In genomic region chr19:47754931-47755330, GRCm38 (mm10) we compare ENCODE assay signal across 21 mouse cellular contexts. TPM values are rescaled to one million over a fixed set of nuclear protein-coding genes. Genes with fewer than 3 reads are reported as not detected.
DNase-seq lines count a peak whose midpoint lies in the region; ATAC-seq and TF ChIP-seq lines count a peak whose summit lies in the region.
"Had no signal": no experiment of that assay in that cellular context is flagged by ENCODE, and none has a peak within 500 bp of the region (broad histone marks: within the 10 kb centered on the region; RNA-seq: fewer than 3 reads in every experiment).

No protein-coding gene starts in this region.

- H3K9me3 ChIP-seq in ES-Bruce4 (replicated peaks; ENCODE audit: control insufficient read depth, insufficient read depth, low read length, poor library complexity, severe bottlenecking), result no peaks in the 10 kb centered on the region
- H3K9me3 ChIP-seq: limb, embryonic 12.5 days; neural tube, embryonic 12.5 days; stomach, embryonic 15.5 days had no signal

- peak; percentile 10 for DNase-seq in kidney, adult 2 months
- no peak for DNase-seq in kidney, postnatal 10 days
- peak; percentile 23 for DNase-seq in CD4-positive helper T cell, adult 2 months (ENCODE audit: low read depth, low spot score)
- DNase-seq in cerebellum, adult 18-20 months, result no peak
- no peak for DNase-seq in right cerebral cortex, adult 18-20 months
- DNase-seq: adrenal gland, postnatal 25 days; cerebellum, adult 9-10 months; forebrain, postnatal 0 days; kidney, adult 11 months; layer of hippocampus, postnatal 36 days; right cerebral cortex, postnatal 4 days had no signal

- no peak for TF ChIP-seq EP300 in ES-Bruce4 (IDR thresholded peaks at IDR 0.05; ENCODE audit: insufficient read depth, low read depth, low read length)

- peak overlapping the region; percentile 42; the same call in 1 of the 2 replicates for H3K9ac ChIP-seq in ES-Bruce4 (ENCODE audit: low read depth, poor library complexity, severe bottlenecking)
- H3K9ac ChIP-seq: forebrain, postnatal 0 days; hindbrain, embryonic 14.5 days; limb, embryonic 12.5 days; liver, embryonic 14.5 days; neural tube, embryonic 12.5 days; stomach, embryonic 15.5 days had no signal

- no peak for TF ChIP-seq POLR2A in kidney, adult 2 months (IDR thresholded peaks at IDR 0.05; ENCODE audit: low read depth, low read length)
- TF ChIP-seq POLR2A in ES-Bruce4 (IDR thresholded peaks at IDR 0.05; ENCODE audit: insufficient read depth, low read length), result no peak

- H3K36me3 ChIP-seq in kidney, adult 2 months (ENCODE audit: control insufficient read depth, insufficient read depth, low read length), result no peaks in the 10 kb centered on the region
- no peaks in the 10 kb centered on the region for H3K36me3 ChIP-seq in ES-Bruce4 (ENCODE audit: control insufficient read depth, insufficient read depth, low read length, poor library complexity, severe bottlenecking)
- H3K36me3 ChIP-seq: limb, embryonic 12.5 days; neural tube, embryonic 12.5 days; stomach, embryonic 15.5 days had no signal

- no peaks in the 10 kb centered on the region for H3K27me3 ChIP-seq in kidney, adult 2 months (replicated peaks; ENCODE audit: control insufficient read depth, insufficient read depth, low read length)
- H3K27me3 ChIP-seq in ES-Bruce4 (ENCODE audit: control insufficient read depth, insufficient read depth, low read length, poor library complexity, severe bottlenecking), result no peaks in the 10 kb centered on the region
- H3K27me3 ChIP-seq: limb, embryonic 12.5 days; neural tube, embryonic 12.5 days; stomach, embryonic 15.5 days had no signal

- ATAC-seq in megakaryocyte, adult 5-6 weeks (ENCODE audit: poor library complexity, severe bottlenecking), result peak; percentile 59
- ATAC-seq: forebrain, postnatal 0 days; midbrain, embryonic 16.5 days had no signal

- H3K4me1 ChIP-seq in kidney, adult 2 months (ENCODE audit: control insufficient read depth, insufficient read depth, low read length), result no peaks in the 10 kb centered on the region
- no peaks in the 10 kb centered on the region for H3K4me1 ChIP-seq in ES-Bruce4 (ENCODE audit: control insufficient read depth, insufficient read depth, low read length)
- H3K4me1 ChIP-seq: limb, embryonic 12.5 days; neural tube, embryonic 12.5 days; stomach, embryonic 15.5 days had no signal

- WGBS in kidney, adult 2 months, result 47% methylated on average over 9 of the region's 9 CpGs

- H3K4me3 ChIP-seq in kidney, adult 2 months (ENCODE audit: insufficient read depth, low read depth, low read length), result no peak overlapping the region
- H3K4me3 ChIP-seq in ES-Bruce4 (ENCODE audit: low read depth, low read length), result no peak overlapping the region
- H3K4me3 ChIP-seq: erythroblast, embryonic 14.5 days; limb, embryonic 12.5 days; neural tube, embryonic 12.5 days had no signal

- H3K27ac ChIP-seq in kidney, adult 2 months (ENCODE audit: insufficient read depth, low read depth, low read length), result no peak overlapping the region
- H3K27ac ChIP-seq in ES-Bruce4 (ENCODE audit: insufficient read depth, low read length), result no peak overlapping the region
- H3K27ac ChIP-seq: hindbrain, embryonic 14.5 days; limb, embryonic 12.5 days; liver, embryonic 14.5 days; macrophage; neural tube, embryonic 12.5 days; stomach, embryonic 15.5 days had no signal

- TF ChIP-seq CTCF in kidney, adult 2 months (conservative IDR thresholded peaks at IDR 0.05; ENCODE audit: insufficient read depth, insufficient read length, low read depth, low read length), result no peak
- no peak for TF ChIP-seq CTCF in ES-Bruce4 (IDR thresholded peaks at IDR 0.05; ENCODE audit: low read depth, low read length)

RNA-seq across cellular contexts. Expression of gene Sfr1, which starts 23.4 kb away (rescaled TPM):
- 34.7 and 46.9 TPM in 2 replicates for polyA plus RNA-seq in kidney, adult 2 months (2012; rRNA removed)
- polyA plus RNA-seq in ES-Bruce4 (2011; ENCODE audit: insufficient read depth, insufficient read length, low read depth, missing spikeins), result 216 and 232 TPM in 2 replicates
- 92.5 and 94.5 TPM in 2 replicates for total RNA-seq in megakaryocyte, adult 5-6 weeks (2015)
- 91.2 and 94.4 TPM in 2 replicates for total RNA-seq in megakaryocyte, adult 5-6 weeks (2017)

Comparison
In these comparisons a context has a peak if more than half of its experiments do, and no peak if none do; other contexts are left out.
1. DNase-seq: peak in kidney, adult 2 months (single experiment) and CD4-positive helper T cell, adult 2 months (single experiment); none in kidney, postnatal 10 days (single experiment), cerebellum, adult 18-20 months (0 of 2) and right cerebral cortex, adult 18-20 months (single experiment).